Mouse (Mus musculus) liver (tissue): ENCODE measurements around the gene Sar1b.
A peak's percentile ranks its signal among the peaks of the same experiment; 100 is the strongest.
"Not testable (repeated sequence)": the region's sequence is repeated elsewhere in the genome, so short reads cannot be mapped to it uniquely, and the experiment has no call there.

Experiments used
- DNase-seq: peaks from one replicate; pipeline ENCODE4 v3.0.0-alpha.2; 2020; ENCODE audit warnings: mixed read lengths

Sar1b gene

GRCm38 (mm10) chr11:51763213-51763907 lies at the start of gene Sar1b, which contains the start of gene Sec24a:
Gene Sar1b, plus strand, starts transcription at chr11:51763687.
Gene Sec24a, minus strand, starts transcription at chr11:51763634.
- peak; percentile 87 for DNase-seq

GRCm38 (mm10) chr11:51721066-51721465 lies 42.4 kb upstream of the Sar1b start:
- DNase-seq, result no peak

- no peak for DNase-seq
Observed at GRCm38 (mm10) chr11:51732883-51733282, 30.6 kb upstream of the Sar1b start.

- not testable (repeated sequence) for DNase-seq
Observed at GRCm38 (mm10) chr11:51734218-51734617, 29.3 kb upstream of the Sar1b start.

- peak; percentile 38 for DNase-seq
Observed at GRCm38 (mm10) chr11:51738651-51739403, 24.7 kb upstream of the Sar1b start.

GRCm38 (mm10) chr11:51740701-51741100 lies 22.8 kb upstream of the Sar1b start:
- DNase-seq, result no peak

GRCm38 (mm10) chr11:51746096-51746495 lies 17.4 kb upstream of the Sar1b start:
- no peak for DNase-seq

- not testable (repeated sequence) for DNase-seq
Observed at GRCm38 (mm10) chr11:51751623-51752225, 11.8 kb upstream of the Sar1b start.

GRCm38 (mm10) chr11:51755621-51756311 lies 7.7 kb upstream of the Sar1b start:
- peak; percentile 60 for DNase-seq

GRCm38 (mm10) chr11:51756352-51756771 lies 7.1 kb upstream of the Sar1b start:
- DNase-seq, result peak; percentile 93

GRCm38 (mm10) chr11:51757023-51757422 lies 6.5 kb upstream of the Sar1b start:
- DNase-seq, result no peak

GRCm38 (mm10) chr11:51757625-51758024 lies 5.9 kb upstream of the Sar1b start:
- DNase-seq, result no peak

GRCm38 (mm10) chr11:51758207-51758606 lies 5.3 kb upstream of the Sar1b start:
- not testable (repeated sequence) for DNase-seq

GRCm38 (mm10) chr11:51759251-51759650 lies 4.2 kb upstream of the Sar1b start:
- no peak for DNase-seq

GRCm38 (mm10) chr11:51759941-51760657 lies 3.4 kb upstream of the Sar1b start:
- no peak for DNase-seq

GRCm38 (mm10) chr11:51761241-51761640 lies 2.2 kb upstream of the Sar1b start:
- DNase-seq, result no peak

- DNase-seq, result no peak
Observed at GRCm38 (mm10) chr11:51763955-51764354, 468 bp downstream of the Sar1b start.

GRCm38 (mm10) chr11:51764816-51765215 lies 1.3 kb downstream of the Sar1b start:
- DNase-seq, result no peak

GRCm38 (mm10) chr11:51767579-51768220 lies 4.2 kb downstream of the Sar1b start:
- DNase-seq, result no peak

- DNase-seq, result no peak
Observed at GRCm38 (mm10) chr11:51768296-51768695, 4.8 kb downstream of the Sar1b start.

GRCm38 (mm10) chr11:51775507-51775906 lies 12.0 kb downstream of the Sar1b start:
- peak; percentile 44 for DNase-seq

GRCm38 (mm10) chr11:51777478-51777877 lies 14.0 kb downstream of the Sar1b start:
- no peak for DNase-seq
